Mouse (Mus musculus): ENCODE results near the gene Gm5148. TPM values are rescaled to one million over a fixed set of nuclear protein-coding genes. Genes with fewer than 3 reads are reported as not detected.
A peak's percentile ranks its signal among the peaks of the same experiment; 100 is the strongest.

Gm5148 gene
- total and polyA plus RNA-seq, 3 experiments: 1.0 to 147 TPM; not detected in 1

DNA sequence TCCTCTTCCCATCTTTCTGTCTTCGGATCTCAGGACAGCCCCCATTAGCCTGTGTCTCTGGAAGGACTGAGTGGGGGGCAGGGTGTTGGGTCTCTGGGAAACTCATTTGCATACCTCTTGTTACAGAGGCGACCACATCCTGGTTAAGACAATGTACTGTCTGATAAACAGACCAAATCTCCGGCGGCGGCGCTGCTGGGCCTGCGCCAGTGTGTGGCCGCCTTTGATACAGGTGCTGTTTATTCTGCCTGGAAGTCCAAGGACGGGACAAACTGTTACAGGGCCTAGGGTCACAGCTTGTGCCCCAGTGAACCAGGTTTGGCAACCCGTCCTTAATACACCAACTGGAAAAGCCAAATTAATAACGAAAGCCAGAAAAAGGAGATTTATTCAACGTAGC is 33.8 kb upstream of the Gm5148 start (continued):
- TF ChIP-seq ELF1 (IDR thresholded peaks at IDR 0.05; ENCODE audit: low read depth, low read length): 0 out of 2 replicates have a peak, but pooled peaks have one; percentile 22

DNA sequence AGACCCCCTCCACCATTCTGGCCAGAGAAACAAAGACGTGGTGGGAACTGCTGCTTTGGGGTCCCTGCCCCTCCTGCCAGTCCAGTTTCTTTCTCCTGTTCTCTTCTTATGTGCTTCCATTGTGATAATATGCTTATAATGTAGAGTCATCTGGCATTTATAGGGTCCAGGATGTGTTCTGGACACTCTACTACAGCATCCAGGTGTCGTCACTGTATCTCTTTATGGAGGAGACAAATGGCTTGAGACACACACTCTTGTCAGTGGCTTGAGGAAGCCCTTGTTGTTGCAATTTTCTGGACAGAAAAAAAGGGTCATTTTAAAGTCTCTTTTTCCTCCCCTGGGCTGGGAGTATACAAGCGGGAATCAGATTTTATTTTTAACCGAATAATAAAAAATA is 33.3 kb upstream of the Gm5148 start:
- no peaks in the 10 kb centered on the region for H3K79me2 ChIP-seq (ENCODE audit: control insufficient read depth, insufficient read depth, low read length, poor library complexity)
- H3K27me3 ChIP-seq (ENCODE audit: control insufficient read depth in 1 of 2, insufficient read depth in 2 of 2, low read length in 2 of 2): no peaks in the 10 kb centered on the region
- H3K4me1 ChIP-seq (ENCODE audit: control insufficient read depth in 1 of 2, insufficient read depth in 2 of 2, low read length in 2 of 2): peaks cover 27 to 58% of the 10 kb centered on the region in 2 experiments
- H3K9me3 ChIP-seq (replicated peaks; ENCODE audit: insufficient read depth, low read length): no peaks in the 10 kb centered on the region
- H3K27ac ChIP-seq (ENCODE audit: control insufficient read depth, low read depth, low read length): peak overlapping the region; percentile 27; the same call in 1 of the 2 replicates
- no peak for TF ChIP-seq MAFK (IDR thresholded peaks at IDR 0.05; ENCODE audit: borderline replicate concordance, low read depth, low read length)
- no peak for TF ChIP-seq ETS1 (IDR thresholded peaks at IDR 0.05; ENCODE audit: low read depth, low read length)
- TF ChIP-seq CHD1 (IDR thresholded peaks at IDR 0.05; ENCODE audit: low read depth, low read length): no peak
- no peak for TF ChIP-seq POLR2AphosphoS2 (IDR thresholded peaks at IDR 0.05; ENCODE audit: low read length)
- no peak for TF ChIP-seq POLR2AphosphoS5 (IDR thresholded peaks at IDR 0.05; ENCODE audit: borderline replicate concordance, low read depth, low read length)
- peak overlapping the region; percentile 26 to 32; a peak in 3 of 4 replicates for H3K4me3 ChIP-seq (ENCODE audit: control insufficient read depth in 1 of 2, insufficient read depth in 1 of 2, low read depth in 2 of 2, low read length in 2 of 2)
- no peak overlapping the region for H3K9ac ChIP-seq (ENCODE audit: control insufficient read depth, low read depth, low read length, poor library complexity, severe bottlenecking)
- peaks cover 0 to 51% of the 10 kb centered on the region in 2 experiments; a peak in 2 of 4 replicates for H3K36me3 ChIP-seq (ENCODE audit: control insufficient read depth in 1 of 2, insufficient read depth in 2 of 2, low read length in 2 of 2)
- no peak for DNase-seq (ENCODE audit: low read depth, low spot score)

DNA sequence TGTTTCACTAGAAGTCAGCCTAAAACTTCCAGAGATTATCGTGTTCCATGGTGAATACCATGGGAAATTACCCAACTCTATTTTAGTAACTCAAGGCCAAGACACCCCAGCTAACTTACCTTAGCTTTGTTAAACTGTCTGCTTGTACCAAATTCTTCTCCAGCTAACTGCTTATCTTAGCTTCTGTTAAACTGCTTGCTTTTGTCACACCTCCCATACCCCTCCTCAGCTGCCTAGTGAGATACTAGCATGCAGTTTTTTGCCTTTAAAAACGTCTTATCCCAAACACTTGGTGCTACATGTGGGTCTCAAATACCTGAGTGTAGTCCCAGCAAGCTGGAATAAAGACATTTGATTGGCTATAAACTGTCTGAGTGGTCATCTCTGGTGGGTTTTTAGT is 31.7 kb upstream of the Gm5148 start:
- Histone ChIP-seq H3K79me2 (ENCODE audit: control insufficient read depth, insufficient read depth, low read length, poor library complexity) (no peaks in the 10 kb centered on the region), H3K27ac (ENCODE audit: control insufficient read depth, low read depth, low read length) (peak overlapping the region; percentile 14), H3K36me3 (ENCODE audit: control insufficient read depth in 1 of 2, insufficient read depth in 2 of 2, low read length in 2 of 2) (peaks cover 0 to 41% of the 10 kb centered on the region in 2 experiments; a peak in 2 of 4 replicates), H3K27me3 (ENCODE audit: control insufficient read depth in 1 of 2, insufficient read depth in 2 of 2, low read length in 2 of 2) (no peaks in the 10 kb centered on the region), H3K4me1 (ENCODE audit: control insufficient read depth in 1 of 2, insufficient read depth in 2 of 2, low read length in 2 of 2) (peaks cover 22 to 53% of the 10 kb centered on the region in 2 experiments), H3K4me3 (ENCODE audit: control insufficient read depth in 1 of 2, insufficient read depth in 1 of 2, low read depth in 2 of 2, low read length in 2 of 2) (no peak overlapping the region), H3K9me3 (replicated peaks; ENCODE audit: insufficient read depth, low read length) (no peaks in the 10 kb centered on the region), H3K9ac (ENCODE audit: control insufficient read depth, low read depth, low read length, poor library complexity, severe bottlenecking) (no peak overlapping the region)
- TF ChIP-seq MEF2A (IDR thresholded peaks at IDR 0.05; ENCODE audit: extremely low read depth, insufficient replicate concordance, low read depth, low read length, poor library complexity, severe bottlenecking): no peak
- no peak for TF ChIP-seq TBP (IDR thresholded peaks at IDR 0.05; ENCODE audit: low read depth, low read length)
- TF ChIP-seq EP300 (IDR thresholded peaks at IDR 0.05; ENCODE audit: low read depth in 1 of 2, low read length in 2 of 2): peak in 1 of 2 experiments; percentile 75; a peak in 3 of 4 replicates
- no peak for TF ChIP-seq ZMIZ1 (IDR thresholded peaks at IDR 0.05; ENCODE audit: low read depth, low read length)
- TF ChIP-seq POLR2AphosphoS5 (IDR thresholded peaks at IDR 0.05; ENCODE audit: borderline replicate concordance, low read depth, low read length): no peak
- peak; percentile 75 for TF ChIP-seq TCF12 (IDR thresholded peaks at IDR 0.05; ENCODE audit: low read depth, low read length)
- TF ChIP-seq E2F4 (IDR thresholded peaks at IDR 0.05; ENCODE audit: borderline replicate concordance, low read depth, low read length): no peak
- TF ChIP-seq GATA1 (IDR thresholded peaks at IDR 0.05; ENCODE audit: low read depth, low read length): peak; percentile 39; the same call in 1 of the 2 replicates
- TF ChIP-seq ZNF384 (IDR thresholded peaks at IDR 0.05; ENCODE audit: low read depth, low read length): no peak
- TF ChIP-seq ETS1 (IDR thresholded peaks at IDR 0.05; ENCODE audit: low read depth, low read length): peak; percentile 67
- TF ChIP-seq MYB (IDR thresholded peaks at IDR 0.05; ENCODE audit: low read depth, low read length): peak; percentile 82
- peak; percentile 46 for DNase-seq (ENCODE audit: low read depth, low spot score)

Data from MEL (cell line).